Mouse (Mus musculus) liver, postnatal 0 days (tissue): ENCODE results near the gene Hivep3. TPM values are rescaled to one million over a fixed set of nuclear protein-coding genes. Genes with fewer than 3 reads are reported as not detected.

Source experiments
- ATAC-seq: fragments of 200-750 bp; cut with Nextera tagmentation; 2 replicates; pipeline ENCODE4 v1.8.0; 2017; ENCODE audit warnings: mild to moderate bottlenecking, moderate library complexity
- DNase-seq: peaks from one replicate; pipeline ENCODE4 v3.0.0-alpha.2; 2016
- H3K27ac ChIP-seq: fragments of 300-500 bp; sonication (generic); 2 replicates; pipeline ENCODE4 v1.5.1; 2014; ENCODE audit warnings: antibody characterized with exemption, moderate library complexity, mild to moderate bottlenecking, low read depth
- H3K27me3 ChIP-seq: fragments of 300-500 bp; sonication (generic); 2 replicates; pipeline ENCODE4 v1.6.1; 2014; ENCODE audit warnings: low read length, control low read depth, mixed read lengths; ENCODE audit not compliant: insufficient read depth
- H3K36me3 ChIP-seq: fragments of 300-500 bp; sonication (generic); replicated peaks from 2 replicates; pipeline ENCODE4 v1.6.1; 2014; ENCODE audit warnings: mild to moderate bottlenecking, control low read depth, low read length, moderate library complexity, mixed read lengths; ENCODE audit not compliant: insufficient read depth
- H3K4me1 ChIP-seq: fragments of 300-500 bp; sonication (generic); 2 replicates; pipeline ENCODE4 v1.6.1; 2014; ENCODE audit warnings: antibody characterized with exemption, mild to moderate bottlenecking, control low read depth; ENCODE audit not compliant: insufficient read depth
- H3K4me2 ChIP-seq: fragments of 300-500 bp; sonication (generic); 2 replicates; pipeline ENCODE4 v1.6.1; 2014; ENCODE audit warnings: low read depth, mild to moderate bottlenecking, low read length, moderate library complexity, mixed read lengths
- H3K4me3 ChIP-seq: fragments of 300-500 bp; sonication (generic); 2 replicates; pipeline ENCODE4 v1.5.1; 2014; ENCODE audit warnings: low read depth, low read length
- H3K9ac ChIP-seq: fragments of 300-500 bp; sonication (generic); replicated peaks from 2 replicates; pipeline ENCODE4 v1.6.1; 2014; ENCODE audit warnings: mild to moderate bottlenecking, moderate library complexity
- H3K9me3 ChIP-seq: fragments of 300-500 bp; sonication (generic); 2 replicates; pipeline ENCODE4 v1.6.1; 2016; ENCODE audit warnings: mild to moderate bottlenecking, control low read depth, low read length, mixed read lengths
- CTCF ChIP-seq: sonication (generic); IDR thresholded peaks from 2 replicates; pipeline ENCODE4 v1.5.1; 2016; ENCODE audit warnings: antibody characterized with exemption, low read depth
- EP300 ChIP-seq: IDR thresholded peaks from 2 replicates; pipeline ENCODE4 v1.6.1; 2016; ENCODE audit warnings: antibody characterized with exemption, low read depth, mild to moderate bottlenecking
- WGBS: fragments of 180-500 bp; shearing (Covaris S2); extraction: QIAGEN DNeasy Blood & Tissue Kit; methylation state at CpG from one replicate; pipeline ENCODE4 v1.1.7; 2014; ENCODE audit not compliant: insufficient replicate concordance; 5-methylcytosine and 5-hydroxymethylcytosine counted together
- polyA plus RNA-seq: library from polyadenylated mRNA; unstranded; fragments of >200 nt; fragmentation: Nextera tagmentation; extraction: Ambion mirVana; gene quantifications from 2 replicates; pipeline ENCODE4 v1.2.1, GENCODE M21; 2015

Gene Hivep3
- polyA plus RNA-seq, 1 experiment from 2014 or later = 3.8 TPM

DNA sequence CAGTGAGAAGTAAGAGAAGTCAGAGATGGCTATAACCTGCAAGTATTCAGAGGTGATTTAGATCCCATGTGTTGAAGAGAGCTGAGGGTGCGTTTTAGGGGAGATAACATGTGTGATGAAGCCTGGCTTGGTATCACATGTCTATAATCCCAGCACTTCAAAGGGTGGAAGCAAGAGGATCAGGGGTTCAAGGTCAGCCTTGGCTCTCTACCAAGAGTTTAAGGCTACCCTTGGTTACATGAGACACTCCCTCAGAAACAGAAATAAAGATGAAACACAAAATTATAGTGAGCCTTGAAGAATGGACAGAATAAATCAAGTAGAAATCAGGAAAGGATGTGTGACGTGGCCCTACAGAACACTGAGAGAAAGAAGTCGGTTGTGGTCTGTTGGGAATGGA lies 420.2 kb downstream of the Hivep3 start:
- no peak overlapping the region for H3K9ac ChIP-seq
- no peak overlapping the region for H3K4me3 ChIP-seq
- no peak for DNase-seq
- no peak for ATAC-seq
- no peak overlapping the region for H3K4me2 ChIP-seq
- TF ChIP-seq CTCF (no peak), EP300 (no peak)
- peaks cover 12% of the 10 kb centered on the region; the same call in 1 of the 2 replicates for H3K27me3 ChIP-seq
- 0 out of 2 replicates have a peak, but pooled peaks cover 3% of the 10 kb centered on the region for H3K4me1 ChIP-seq
- H3K27ac ChIP-seq = no peak overlapping the region
- WGBS = 70% methylated on average over 3 of the region's 3 CpGs
- no peaks in the 10 kb centered on the region for H3K9me3 ChIP-seq
- H3K36me3 ChIP-seq = no peaks in the 10 kb centered on the region

DNA sequence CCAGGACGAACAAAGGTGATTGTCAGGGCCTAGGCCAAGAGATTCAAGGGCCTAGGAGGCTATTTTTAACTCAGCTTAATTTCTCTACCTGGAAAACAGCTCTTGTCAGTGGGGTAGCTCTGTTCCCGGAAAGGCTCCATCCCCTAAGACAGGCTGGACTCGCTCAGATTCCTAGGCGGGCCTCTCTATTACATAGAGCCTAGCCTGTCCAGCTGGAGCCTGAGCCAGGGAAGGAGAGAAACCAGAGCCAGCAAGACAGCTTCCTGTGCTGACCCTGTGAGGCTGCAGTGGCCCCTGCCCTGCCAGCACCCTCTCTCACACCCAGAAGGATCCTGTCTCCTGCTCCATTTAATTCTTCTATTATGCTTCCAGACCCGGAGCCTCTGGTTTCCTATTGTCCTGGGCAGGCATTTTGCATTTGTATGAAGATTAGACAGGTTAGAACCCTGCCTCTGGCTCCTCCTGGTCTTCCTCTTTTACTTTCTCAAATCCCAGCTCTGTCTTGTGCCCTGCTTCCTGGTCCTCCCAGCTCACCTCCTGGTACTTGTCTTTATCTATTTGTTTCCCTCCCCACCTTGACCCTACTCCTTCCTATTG lies 425.2 kb downstream of the Hivep3 start:
- Histone ChIP-seq H3K9ac (no peak overlapping the region), H3K4me3 (no peak overlapping the region), H3K4me1 (no peaks in the 10 kb centered on the region), H3K27ac (no peak overlapping the region), H3K4me2 (no peak overlapping the region), H3K9me3 (no peaks in the 10 kb centered on the region), H3K36me3 (no peaks in the 10 kb centered on the region), H3K27me3 (0 out of 2 replicates have a peak, but pooled peaks cover 3% of the 10 kb centered on the region)
- DNase-seq (no peak), ATAC-seq (no peak)
- TF ChIP-seq CTCF (no peak), EP300 (no peak)
- 56% methylated on average over 5 of the region's 5 CpGs for WGBS

DNA sequence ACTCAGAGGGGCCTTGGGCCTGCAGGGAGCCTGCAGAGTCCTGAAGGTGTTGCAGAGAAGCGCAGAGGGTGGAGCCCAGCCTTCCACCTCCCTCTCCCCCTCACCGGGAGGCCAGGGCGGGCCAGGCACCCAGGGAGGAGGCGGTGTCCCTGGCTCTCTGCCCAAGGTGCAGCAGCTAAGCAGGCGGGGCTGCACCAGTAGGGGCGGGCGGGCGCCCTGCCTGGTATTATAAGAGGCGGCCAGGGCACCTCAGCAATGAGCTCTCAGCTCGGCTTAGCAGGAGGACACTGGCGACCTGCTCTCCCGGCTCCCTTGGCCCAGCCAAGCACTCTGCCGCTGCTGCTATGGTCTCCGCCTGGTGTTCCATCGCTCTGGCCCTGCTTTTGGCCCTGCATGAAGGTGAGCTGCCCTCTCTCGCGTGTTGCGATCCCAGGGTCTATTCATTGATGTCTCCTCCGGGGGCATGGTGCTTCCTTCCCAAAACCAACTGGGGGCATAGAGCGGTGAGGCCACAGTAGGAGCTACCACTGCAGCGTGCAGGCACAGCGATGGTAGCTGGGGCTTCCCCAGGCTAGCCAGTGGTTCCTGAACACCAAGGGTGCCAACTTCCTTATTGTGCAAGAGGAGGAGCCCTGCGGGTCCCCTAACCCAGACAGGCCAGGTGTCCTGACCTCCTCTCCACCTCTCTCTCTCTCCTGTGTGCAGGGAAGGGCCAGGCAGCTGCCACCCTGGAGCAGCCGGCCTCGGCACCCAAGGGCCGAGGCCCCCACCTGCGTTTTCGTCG lies 427.8 kb downstream of the Hivep3 start, which contains the start of gene Edn2:
Gene Edn2, plus strand, starts transcription at position 41 of the 784 bp plus-strand sequence.
- no peaks in the 10 kb centered on the region for H3K4me1 ChIP-seq
- no peak within 1 kb of the TSS for H3K4me3 ChIP-seq
- 0 out of 2 replicates have a peak, but pooled peaks cover 3% of the 10 kb centered on the region for H3K27me3 ChIP-seq
- no peaks in the 10 kb centered on the region for H3K9me3 ChIP-seq
- DNase-seq = peak; percentile 50
- ATAC-seq = no peak
- H3K4me2 ChIP-seq = no peak within 1 kb of the TSS
- H3K27ac ChIP-seq = no peak within 1 kb of the TSS
- TF ChIP-seq EP300 (no peak), CTCF (no peak)
- 41% methylated on average over 26 of the region's 29 CpGs for WGBS
- no peaks in the 10 kb centered on the region for H3K36me3 ChIP-seq
- H3K9ac ChIP-seq = no peak within 1 kb of the TSS

DNA sequence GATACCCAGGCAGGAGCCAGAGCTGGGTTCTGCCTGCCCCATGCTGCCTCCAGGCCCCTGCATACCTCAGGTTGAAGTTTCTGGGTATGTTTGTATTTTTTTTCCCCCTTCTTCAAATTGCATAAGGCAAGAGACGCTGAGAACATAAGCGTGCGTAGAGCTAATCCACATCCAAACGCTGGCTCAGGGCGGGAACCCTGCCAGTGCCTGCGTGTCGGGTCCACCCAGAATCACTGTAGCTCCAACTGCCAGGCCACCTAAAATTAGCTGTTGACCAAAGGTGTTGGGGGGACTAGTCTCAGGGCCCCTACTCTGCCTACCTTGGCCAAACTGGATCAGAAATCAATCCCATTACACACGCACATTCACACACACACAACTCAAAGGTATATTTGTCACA lies 429.0 kb downstream of the Hivep3 start:
- TF ChIP-seq EP300 = no peak
- no peak for ATAC-seq
- H3K36me3 ChIP-seq = no peaks in the 10 kb centered on the region
- H3K9me3 ChIP-seq = no peaks in the 10 kb centered on the region
- no peak overlapping the region for H3K4me3 ChIP-seq
- WGBS = 82% methylated on average over 8 of the region's 8 CpGs
- no peak overlapping the region for H3K9ac ChIP-seq
- no peaks in the 10 kb centered on the region for H3K4me1 ChIP-seq
- H3K27me3 ChIP-seq = 0 out of 2 replicates have a peak, but pooled peaks cover 3% of the 10 kb centered on the region
- H3K27ac ChIP-seq = no peak overlapping the region
- no peak for DNase-seq
- no peak overlapping the region for H3K4me2 ChIP-seq

DNA sequence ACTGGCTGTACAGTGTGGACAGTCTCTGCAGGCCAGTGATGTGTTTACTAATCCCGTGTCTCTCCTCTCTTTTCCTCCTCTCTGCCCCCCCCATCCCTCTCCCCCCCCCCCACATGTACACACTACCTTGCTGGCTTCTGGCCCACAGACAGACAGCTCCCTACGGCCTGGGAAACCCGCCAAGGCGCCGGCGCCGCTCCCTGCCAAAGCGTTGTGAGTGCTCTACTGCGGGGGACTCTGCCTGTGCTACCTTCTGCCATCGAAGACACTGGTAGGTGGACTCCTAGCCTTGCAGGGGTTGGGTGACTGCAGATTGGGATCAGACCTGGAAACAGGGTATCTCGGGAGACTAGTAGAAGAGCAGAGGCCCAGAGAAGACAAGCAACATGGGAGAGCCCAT lies 429.7 kb downstream of the Hivep3 start:
- no peak for ATAC-seq
- Histone ChIP-seq H3K4me2 (no peak overlapping the region), H3K27ac (no peak overlapping the region), H3K27me3 (0 out of 2 replicates have a peak, but pooled peaks cover 3% of the 10 kb centered on the region), H3K36me3 (no peaks in the 10 kb centered on the region), H3K9me3 (no peaks in the 10 kb centered on the region), H3K4me3 (no peak overlapping the region), H3K9ac (no peak overlapping the region), H3K4me1 (no peaks in the 10 kb centered on the region)
- WGBS = 45% methylated on average over 11 of the region's 11 CpGs
- peak; percentile 59 for DNase-seq
- TF ChIP-seq CTCF (no peak), EP300 (no peak)

DNA sequence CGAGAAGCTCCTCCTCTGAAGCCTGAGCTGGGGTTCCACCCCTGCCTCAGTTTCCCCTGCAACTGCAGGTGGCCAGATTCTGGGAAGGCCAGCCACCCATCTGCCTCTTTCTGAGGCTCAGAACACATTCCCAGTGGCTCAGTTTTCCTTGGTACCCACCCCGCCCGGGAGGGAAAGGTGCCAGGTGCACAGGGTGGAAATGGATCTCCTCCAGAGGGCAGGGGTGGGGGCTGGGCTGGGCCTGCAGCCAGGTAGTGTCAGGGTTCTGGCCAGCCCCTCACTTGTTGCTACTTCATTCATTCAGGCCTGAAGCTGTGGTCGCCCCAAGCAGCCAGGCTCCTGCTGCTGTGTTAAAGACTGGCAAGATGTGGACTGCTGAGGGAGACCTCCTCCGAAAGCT lies 430.7 kb downstream of the Hivep3 start:
- TF ChIP-seq EP300 (no peak), CTCF (no peak)
- WGBS = 73% methylated on average over 5 of the region's 5 CpGs
- Histone ChIP-seq H3K9ac (no peak overlapping the region), H3K4me2 (no peak overlapping the region), H3K9me3 (no peaks in the 10 kb centered on the region), H3K4me3 (no peak overlapping the region), H3K4me1 (no peaks in the 10 kb centered on the region), H3K27ac (no peak overlapping the region), H3K27me3 (0 out of 2 replicates have a peak, but pooled peaks cover 3% of the 10 kb centered on the region), H3K36me3 (no peaks in the 10 kb centered on the region)
- DNase-seq (no peak), ATAC-seq (no peak)
